Mouse (Mus musculus): ENCODE data around the gene Chmp1a.

Gene Chmp1a

GRCm38 (mm10) chr8:123155177-123155576 is 57.4 kb downstream of the Chmp1a start:
- DNase-seq (ENCODE audit: low read depth): no peak

All from induced T-regulatory cell, adult 2 months (primary cell).